Mouse (Mus musculus): ENCODE measurements around the gene Sim1. TPM values are rescaled to one million over a fixed set of nuclear protein-coding genes. Genes with fewer than 3 reads are reported as not detected.
A peak's percentile ranks its signal among the peaks of the same experiment; 100 is the strongest.

The Sim1 gene
- polyA plus RNA-seq, 1 experiment from 2014 or later: 1.5 TPM

GRCm38 (mm10) chr10:50892751-50893320, 1.7 kb upstream of the Sim1 start:
- no peak overlapping the region for H3K9ac ChIP-seq (ENCODE audit: low read length)
- H3K4me2 ChIP-seq (ENCODE audit: low read length): peak overlapping the region; percentile 20; the same call in 1 of the 2 replicates
- H3K27me3 ChIP-seq (replicated peaks; ENCODE audit: control insufficient read depth, insufficient read depth, low read length): peaks cover 77% of the 10 kb centered on the region
- no peaks in the 10 kb centered on the region for H3K36me3 ChIP-seq (ENCODE audit: control insufficient read depth, insufficient read depth, low read length)
- DNase-seq (ENCODE audit: low spot score) (no peak), ATAC-seq (no peak)
- 2% methylated on average over 15 of the region's 15 CpGs for WGBS
- peaks cover 8% of the 10 kb centered on the region; the same call in 1 of the 2 replicates for H3K4me1 ChIP-seq (ENCODE audit: control insufficient read depth, insufficient read depth, low read length)
- no peaks in the 10 kb centered on the region for H3K9me3 ChIP-seq (replicated peaks; ENCODE audit: control insufficient read depth, low read length)
- H3K4me3 ChIP-seq (ENCODE audit: low read depth, low read length): no peak overlapping the region
- H3K27ac ChIP-seq (ENCODE audit: low read depth, low read length): no peak overlapping the region

- no peak for ATAC-seq
- Histone ChIP-seq H3K4me1 (ENCODE audit: control insufficient read depth, insufficient read depth, low read length) (peaks cover 8% of the 10 kb centered on the region; the same call in 1 of the 2 replicates), H3K4me2 (ENCODE audit: low read length) (no peak overlapping the region), H3K9ac (ENCODE audit: low read length) (no peak overlapping the region), H3K36me3 (ENCODE audit: control insufficient read depth, insufficient read depth, low read length) (no peaks in the 10 kb centered on the region), H3K27me3 (replicated peaks; ENCODE audit: control insufficient read depth, insufficient read depth, low read length) (peaks cover 80% of the 10 kb centered on the region), H3K4me3 (ENCODE audit: low read depth, low read length) (peak overlapping the region; percentile 42; the same call in 1 of the 2 replicates), H3K9me3 (replicated peaks; ENCODE audit: control insufficient read depth, low read length) (no peaks in the 10 kb centered on the region), H3K27ac (ENCODE audit: low read depth, low read length) (no peak overlapping the region)
- 2% methylated on average over 10 of the region's 10 CpGs for whole genome bisulfite sequencing
- no peak for DNase-seq (ENCODE audit: low spot score)
Measured at GRCm38 (mm10) chr10:50893546-50893945, 1.0 kb upstream of the Sim1 start.

GRCm38 (mm10) chr10:50895091-50895790, 687 bp downstream of the Sim1 start:
- WGBS: under 1% methylated on average over 44 of the region's 44 CpGs
- Histone ChIP-seq H3K4me2 (ENCODE audit: low read length) (peak overlapping the region; percentile 83), H3K4me1 (ENCODE audit: control insufficient read depth, insufficient read depth, low read length) (peaks cover 8% of the 10 kb centered on the region; the same call in 1 of the 2 replicates), H3K9ac (ENCODE audit: low read length) (no peak overlapping the region), H3K4me3 (ENCODE audit: low read depth, low read length) (peak overlapping the region; percentile 42), H3K9me3 (replicated peaks; ENCODE audit: control insufficient read depth, low read length) (no peaks in the 10 kb centered on the region), H3K36me3 (ENCODE audit: control insufficient read depth, insufficient read depth, low read length) (no peaks in the 10 kb centered on the region), H3K27ac (ENCODE audit: low read depth, low read length) (no peak overlapping the region), H3K27me3 (replicated peaks; ENCODE audit: control insufficient read depth, insufficient read depth, low read length) (peaks cover 71% of the 10 kb centered on the region)
- DNase-seq (ENCODE audit: low spot score): no peak
- ATAC-seq: no peak; the same call in 1 of the 2 replicates

GRCm38 (mm10) chr10:50895881-50896766, 1.6 kb downstream of the Sim1 start:
- Histone ChIP-seq H3K9ac (ENCODE audit: low read length) (no peak overlapping the region), H3K4me1 (ENCODE audit: control insufficient read depth, insufficient read depth, low read length) (peaks cover 11% of the 10 kb centered on the region), H3K9me3 (replicated peaks; ENCODE audit: control insufficient read depth, low read length) (no peaks in the 10 kb centered on the region), H3K4me2 (ENCODE audit: low read length) (no peak overlapping the region), H3K4me3 (ENCODE audit: low read depth, low read length) (no peak overlapping the region), H3K27me3 (replicated peaks; ENCODE audit: control insufficient read depth, insufficient read depth, low read length) (peaks cover 75% of the 10 kb centered on the region), H3K27ac (ENCODE audit: low read depth, low read length) (no peak overlapping the region), H3K36me3 (ENCODE audit: control insufficient read depth, insufficient read depth, low read length) (no peaks in the 10 kb centered on the region)
- DNase-seq (ENCODE audit: low spot score) (peak; percentile 36), ATAC-seq (no peak)
- 4% methylated on average over 21 of the region's 21 CpGs for WGBS

GRCm38 (mm10) chr10:50896767-50897390, 2.3 kb downstream of the Sim1 start:
- peaks cover 13% of the 10 kb centered on the region for H3K4me1 ChIP-seq (ENCODE audit: control insufficient read depth, insufficient read depth, low read length)
- no peak overlapping the region for H3K9ac ChIP-seq (ENCODE audit: low read length)
- peaks cover 73% of the 10 kb centered on the region for H3K27me3 ChIP-seq (replicated peaks; ENCODE audit: control insufficient read depth, insufficient read depth, low read length)
- no peak overlapping the region for H3K4me3 ChIP-seq (ENCODE audit: low read depth, low read length)
- H3K36me3 ChIP-seq (ENCODE audit: control insufficient read depth, insufficient read depth, low read length): no peaks in the 10 kb centered on the region
- no peak overlapping the region for H3K27ac ChIP-seq (ENCODE audit: low read depth, low read length)
- DNase-seq (ENCODE audit: low spot score): no peak
- H3K9me3 ChIP-seq (replicated peaks; ENCODE audit: control insufficient read depth, low read length): no peaks in the 10 kb centered on the region
- no peak overlapping the region for H3K4me2 ChIP-seq (ENCODE audit: low read length)
- 5% methylated on average over 3 of the region's 3 CpGs for WGBS
- ATAC-seq: no peak

- Histone ChIP-seq H3K36me3 (ENCODE audit: control insufficient read depth, insufficient read depth, low read length) (no peaks in the 10 kb centered on the region), H3K4me2 (ENCODE audit: low read length) (0 out of 2 replicates have a peak overlapping the region, but pooled peaks have one; percentile 5), H3K9ac (ENCODE audit: low read length) (no peak overlapping the region), H3K27ac (ENCODE audit: low read depth, low read length) (no peak overlapping the region), H3K4me3 (ENCODE audit: low read depth, low read length) (peak overlapping the region; percentile 10; the same call in 1 of the 2 replicates), H3K9me3 (replicated peaks; ENCODE audit: control insufficient read depth, low read length) (no peaks in the 10 kb centered on the region), H3K4me1 (ENCODE audit: control insufficient read depth, insufficient read depth, low read length) (peaks cover 13% of the 10 kb centered on the region), H3K27me3 (replicated peaks; ENCODE audit: control insufficient read depth, insufficient read depth, low read length) (peaks cover 68% of the 10 kb centered on the region)
- no peak for ATAC-seq
- 1% methylated on average over 32 of the region's 32 CpGs for WGBS
- DNase-seq (ENCODE audit: low spot score): peak; percentile 68
Measured at GRCm38 (mm10) chr10:50897530-50898471, 3.2 kb downstream of the Sim1 start.

- WGBS: 16% methylated on average over 2 of the region's 2 CpGs
- DNase-seq (ENCODE audit: low spot score) (no peak), ATAC-seq (no peak)
- no peaks in the 10 kb centered on the region for H3K9me3 ChIP-seq (replicated peaks; ENCODE audit: control insufficient read depth, low read length)
- H3K27me3 ChIP-seq (replicated peaks; ENCODE audit: control insufficient read depth, insufficient read depth, low read length): peaks cover 69% of the 10 kb centered on the region
- no peak overlapping the region for H3K4me2 ChIP-seq (ENCODE audit: low read length)
- peaks cover 13% of the 10 kb centered on the region for H3K4me1 ChIP-seq (ENCODE audit: control insufficient read depth, insufficient read depth, low read length)
- H3K9ac ChIP-seq (ENCODE audit: low read length): no peak overlapping the region
- no peak overlapping the region for H3K4me3 ChIP-seq (ENCODE audit: low read depth, low read length)
- no peaks in the 10 kb centered on the region for H3K36me3 ChIP-seq (ENCODE audit: control insufficient read depth, insufficient read depth, low read length)
- H3K27ac ChIP-seq (ENCODE audit: low read depth, low read length): no peak overlapping the region
Measured at GRCm38 (mm10) chr10:50898621-50899020, 4.1 kb downstream of the Sim1 start.
